Mouse (Mus musculus) liver, adult 2 months (tissue): ENCODE measurements around the gene Flt1. TPM values are rescaled to one million over a fixed set of nuclear protein-coding genes. Genes with fewer than 3 reads are reported as not detected.

Source experiments
- DNase-seq: peaks from one replicate; pipeline ENCODE4 v3.0.0-alpha.2; 2011; ENCODE audit warnings: low read depth, low spot score; ENCODE audit errors: extremely low read depth
- H3K27ac ChIP-seq: fragments of 200-500 bp; replicated peaks from 2 replicates; pipeline ENCODE4 v1.5.1; 2012; ENCODE audit warnings: low read depth, mild to moderate bottlenecking, control low read depth, inconsistent platforms, low read length; ENCODE audit not compliant: insufficient read depth
- H3K27me3 ChIP-seq: fragments of 200-500 bp; 2 replicates; pipeline ENCODE4 v1.6.1; 2012; ENCODE audit warnings: mild to moderate bottlenecking, moderate library complexity, low read length, inconsistent platforms; ENCODE audit not compliant: control insufficient read depth, insufficient read depth
- H3K36me3 ChIP-seq: fragments of 200-500 bp; 2 replicates; pipeline ENCODE4 v1.6.1; 2012; ENCODE audit warnings: low read length, inconsistent platforms; ENCODE audit not compliant: control insufficient read depth, insufficient read depth
- H3K4me1 ChIP-seq: fragments of 200-500 bp; 2 replicates; pipeline ENCODE4 v1.6.1; 2011; ENCODE audit warnings: low read length; ENCODE audit not compliant: control insufficient read depth, insufficient read depth
- H3K4me3 ChIP-seq: fragments of 200-500 bp; 2 replicates; pipeline ENCODE4 v1.5.1; 2011; ENCODE audit warnings: low read depth, mild to moderate bottlenecking, control low read depth, low read length, moderate library complexity; ENCODE audit not compliant: insufficient read depth
- H3K79me2 ChIP-seq: fragments of 200-500 bp; 2 replicates; pipeline ENCODE4 v1.6.1; 2012; ENCODE audit warnings: inconsistent platforms, mild to moderate bottlenecking, low read length, moderate library complexity; ENCODE audit not compliant: control insufficient read depth, insufficient read depth
- H3K9ac ChIP-seq: fragments of 200-500 bp; 2 replicates; pipeline ENCODE4 v1.6.1; 2012; ENCODE audit warnings: low read depth, mild to moderate bottlenecking, control low read depth, inconsistent platforms, low read length
- CTCF ChIP-seq: fragments of 200-500 bp; IDR thresholded peaks from 2 replicates; pipeline ENCODE4 v1.5.1; 2011; ENCODE audit warnings: low read depth, low read length, control low read depth
- POLR2A ChIP-seq: fragments of 200-500 bp; IDR thresholded peaks from 2 replicates; pipeline ENCODE4 v1.6.1; 2011; ENCODE audit warnings: low read length, control low read depth; ENCODE audit not compliant: insufficient read depth; ENCODE audit errors: extremely low read depth
- WGBS: fragments of 180-500 bp; shearing (Covaris S2); methylation state at CpG from one replicate; pipeline ENCODE4 v1.1.7; 2018; 5-methylcytosine and 5-hydroxymethylcytosine counted together
- polyA plus RNA-seq: library from polyadenylated mRNA; depleted of rRNA; stranded (reverse); fragments of >200 nt; gene quantifications from 2 replicates; pipeline ENCODE4 v1.2.3, GENCODE M21; 2012; rRNA removed
- total RNA-seq: library from RNA; depleted of rRNA; stranded (reverse); fragments of >200 nt; gene quantifications from 2 replicates; pipeline ENCODE4 v1.2.3, GENCODE M21; 2014; rRNA removed

Gene Flt1
- total and polyA plus RNA-seq, 2 experiments = 1.3 to 4.8 TPM

GRCm38 (mm10) chr5:147527788-147528187 is 198.0 kb downstream of the Flt1 start:
- peaks cover 45% of the 10 kb centered on the region for H3K36me3 ChIP-seq

DNA sequence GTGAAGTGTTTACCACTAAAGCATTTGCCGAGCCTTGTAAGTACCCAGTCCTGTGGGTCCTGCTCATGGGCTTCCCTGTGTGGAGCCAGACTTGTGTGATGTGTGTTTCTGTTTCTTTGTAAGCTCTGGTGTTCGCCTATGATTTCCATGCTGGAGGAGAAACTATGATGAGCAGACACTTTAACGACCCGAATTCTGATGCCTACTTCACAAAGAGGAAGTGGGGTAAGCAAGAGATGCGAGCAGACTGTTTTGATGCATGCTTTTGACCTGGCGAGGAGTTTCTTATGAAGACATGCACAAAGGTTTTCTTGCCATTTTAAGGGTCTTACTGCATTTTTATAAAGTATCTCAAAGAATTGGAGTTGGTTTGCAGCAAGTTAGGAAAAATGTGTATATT is 198.8 kb downstream of the Flt1 start:
- peaks cover 50% of the 10 kb centered on the region for H3K36me3 ChIP-seq
- H3K4me1 ChIP-seq = no peaks in the 10 kb centered on the region
- peaks cover 2% of the 10 kb centered on the region; the same call in 1 of the 2 replicates for H3K79me2 ChIP-seq
- TF ChIP-seq CTCF = no peak
- no peak for TF ChIP-seq POLR2A
- H3K27me3 ChIP-seq = no peaks in the 10 kb centered on the region
- no peak overlapping the region for H3K27ac ChIP-seq
- H3K4me3 ChIP-seq = no peak overlapping the region
- 88% methylated on average over 6 of the region's 6 CpGs for WGBS
- no peak for DNase-seq
- no peak overlapping the region for H3K9ac ChIP-seq

More at GRCm38 (mm10) chr5:147527788-147528187, 198.0 kb downstream of the Flt1 start:
- Histone ChIP-seq H3K79me2 (peaks cover 2% of the 10 kb centered on the region; the same call in 1 of the 2 replicates), H3K9ac (no peak overlapping the region), H3K4me1 (no peaks in the 10 kb centered on the region), H3K27ac (no peak overlapping the region), H3K27me3 (no peaks in the 10 kb centered on the region), H3K4me3 (no peak overlapping the region)
- WGBS = 80% methylated on average over 3 of the region's 3 CpGs
- no peak for TF ChIP-seq POLR2A
- TF ChIP-seq CTCF = no peak
- no peak for DNase-seq

Other genes with a start within 250 kb of the Flt1 start
- 159 and 233 TPM in 2 replicates for gene Pomp, start 134.4 kb upstream of the Flt1 start, total RNA-seq
- 71.0 and 101 TPM in 2 replicates for gene Pomp, start 134.4 kb upstream of the Flt1 start, polyA plus RNA-seq
- gene Slc46a3, start 168.8 kb upstream of the Flt1 start, total RNA-seq = 38.0 and 58.3 TPM in 2 replicates
- gene Slc46a3, start 168.8 kb upstream of the Flt1 start, polyA plus RNA-seq = 72.7 and 88.3 TPM in 2 replicates
- gene Mtus2, start 231.3 kb upstream of the Flt1 start, total RNA-seq = 0.18 and 0.94 TPM in 2 replicates
- gene Mtus2, start 231.3 kb upstream of the Flt1 start, polyA plus RNA-seq = 0.66 and 2.0 TPM in 2 replicates